Mouse (Mus musculus) E14TG2a.4 (cell line): ENCODE data around the gene Dpp7.

Experiments used
- CTCF ChIP-seq: conservative IDR thresholded peaks from 2 replicates; pipeline ENCODE4 v1.5.1; 2014; ENCODE audit warnings: low read length
- POU5F1 ChIP-seq: IDR thresholded peaks from 2 replicates; pipeline ENCODE4 v1.6.1; 2014; ENCODE audit warnings: low read length, borderline replicate concordance

GRCm38 (mm10) chr2:25398065-25398464 is 41.9 kb upstream of the Dpp7 start:
- TF ChIP-seq CTCF (no peak), POU5F1 (no peak)
